Mouse (Mus musculus) Muller cell, postnatal 12 days (primary cell): ENCODE measurements around the gene Rxra.

Experiments
- DNase-seq: peaks from one replicate; pipeline ENCODE4 v3.0.0-alpha.2; 2015; ENCODE audit errors: inconsistent ontology term

Rxra gene

GRCm38 (mm10) chr2:27764256-27764936 is 88.2 kb downstream of the Rxra start:
- no peak for DNase-seq

DNA sequence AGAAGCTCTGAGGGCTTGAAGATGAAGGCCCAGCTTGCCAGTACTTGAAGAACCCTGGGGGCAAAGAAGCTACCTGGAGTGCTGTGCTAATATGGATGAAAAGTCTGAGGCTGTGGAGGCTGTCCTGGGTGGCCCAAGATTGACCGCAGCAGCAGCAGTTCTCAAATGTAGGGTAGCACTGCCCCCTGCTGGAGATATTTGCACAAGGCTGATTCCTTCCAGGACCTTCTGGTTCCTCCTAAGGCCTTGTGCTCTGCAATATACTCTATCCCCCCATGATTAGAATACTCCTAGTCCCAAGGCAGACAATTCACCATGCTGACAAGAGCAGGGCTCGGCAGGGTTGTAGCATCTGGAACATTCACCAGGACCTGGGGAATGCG is 88.7 kb downstream of the Rxra start:
- peak; percentile 58 for DNase-seq

GRCm38 (mm10) chr2:27767773-27768172 is 91.5 kb downstream of the Rxra start:
- DNase-seq: no peak

- DNase-seq: no peak
Observed at GRCm38 (mm10) chr2:27769701-27770100, 93.5 kb downstream of the Rxra start.

DNA sequence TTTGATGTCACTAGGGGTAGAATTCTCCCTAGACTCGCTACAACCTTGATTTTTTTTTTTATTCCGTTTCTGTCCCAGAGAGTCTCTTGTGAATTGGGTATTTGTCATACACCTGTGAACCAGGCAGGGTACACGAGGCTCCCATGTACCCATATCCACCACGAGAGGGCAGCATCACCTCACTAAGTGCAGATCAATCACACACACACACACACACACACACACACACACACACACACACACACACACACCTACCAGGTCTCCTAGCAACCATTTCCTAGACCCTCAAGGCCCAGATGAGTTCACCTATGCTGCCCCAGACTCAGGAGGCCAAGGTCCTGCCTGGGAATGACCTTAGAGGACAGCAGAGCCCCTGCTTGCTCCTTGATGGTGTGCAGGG is 94.0 kb downstream of the Rxra start:
- DNase-seq: peak; percentile 52

GRCm38 (mm10) chr2:27771936-27772335 is 95.7 kb downstream of the Rxra start:
- peak; percentile 73 for DNase-seq

DNA sequence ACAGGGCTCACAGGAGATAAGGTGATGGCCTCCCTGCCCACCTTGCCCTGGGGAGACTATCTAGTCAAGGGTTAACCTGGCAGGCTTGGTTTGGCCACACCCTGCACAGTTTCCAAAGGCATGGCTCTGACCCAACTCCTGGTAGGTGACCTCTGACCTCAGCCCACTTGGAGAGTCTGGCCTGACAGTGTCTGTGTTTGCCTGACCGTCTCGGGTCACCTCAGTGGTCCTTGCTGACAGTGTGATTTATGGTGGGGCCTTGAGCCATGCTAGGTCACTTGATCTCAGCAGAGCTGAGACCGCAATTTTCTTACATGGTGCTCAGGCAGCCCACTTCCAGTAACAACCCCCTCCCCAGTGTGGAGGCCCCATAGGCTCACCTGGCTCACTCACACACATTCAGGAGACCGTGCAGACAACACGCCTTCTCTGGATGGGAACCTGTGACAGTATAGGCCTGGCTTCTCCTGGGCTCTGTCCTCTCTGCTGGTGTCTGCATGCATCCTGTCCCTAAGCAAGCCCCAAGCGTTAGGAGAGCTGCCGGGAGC is 96.7 kb downstream of the Rxra start:
- no peak for DNase-seq

- no peak for DNase-seq
Observed at GRCm38 (mm10) chr2:27773980-27774730, 97.9 kb downstream of the Rxra start.

- no peak for DNase-seq
Observed at GRCm38 (mm10) chr2:27775006-27775405, 98.8 kb downstream of the Rxra start.

DNA sequence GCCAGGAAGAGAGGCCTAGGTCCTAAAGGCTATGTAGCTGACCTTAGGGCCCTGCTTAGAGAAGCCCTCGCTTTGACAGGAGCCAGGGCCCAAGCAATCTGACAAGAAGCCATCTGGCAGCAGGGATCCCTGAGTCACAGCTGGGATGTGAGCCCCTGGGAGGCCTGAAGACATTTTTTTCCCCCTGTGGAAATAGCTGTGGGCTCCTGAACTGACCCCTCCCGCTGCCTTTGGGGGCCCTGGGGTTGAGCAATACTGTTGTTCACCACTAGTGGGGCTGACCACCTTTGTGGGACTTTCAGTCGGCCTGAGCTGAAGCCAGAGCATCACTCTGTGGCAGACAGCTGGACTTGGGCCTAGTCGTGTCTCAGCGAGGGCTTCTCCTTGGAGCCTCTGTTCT is 99.4 kb downstream of the Rxra start:
- peak; percentile 41 for DNase-seq

GRCm38 (mm10) chr2:27777756-27778155 is 101.5 kb downstream of the Rxra start:
- DNase-seq: no peak

GRCm38 (mm10) chr2:27778289-27778688 is 102.0 kb downstream of the Rxra start:
- no peak for DNase-seq

DNA sequence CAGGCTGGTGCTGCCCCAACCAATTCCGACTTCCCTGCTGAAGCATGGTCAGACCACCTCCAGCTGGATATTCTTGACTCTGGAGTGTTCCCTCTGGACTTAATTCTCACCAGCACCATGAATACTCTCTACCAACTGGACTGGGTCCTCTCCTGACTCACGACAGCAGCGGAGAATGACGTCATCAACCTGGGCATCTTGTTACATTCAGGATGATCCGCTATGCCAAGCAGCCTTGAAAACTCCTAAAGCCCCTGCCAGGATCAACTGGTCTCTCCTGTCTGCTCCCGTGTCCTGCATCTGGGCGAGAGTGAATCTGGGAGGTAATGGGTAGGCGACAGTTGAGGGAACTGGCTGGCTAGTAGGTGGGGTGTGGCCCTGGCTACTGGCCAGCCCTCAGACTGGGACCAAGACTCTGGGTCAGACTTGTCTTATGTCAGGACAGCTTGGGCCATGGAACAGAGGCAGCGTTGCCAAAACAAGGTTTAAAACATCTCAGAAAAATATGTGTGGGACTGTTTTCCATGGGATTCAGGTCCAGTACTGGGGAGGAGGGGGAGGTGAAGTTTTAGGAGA is 103.1 kb downstream of the Rxra start:
- DNase-seq: no peak

DNA sequence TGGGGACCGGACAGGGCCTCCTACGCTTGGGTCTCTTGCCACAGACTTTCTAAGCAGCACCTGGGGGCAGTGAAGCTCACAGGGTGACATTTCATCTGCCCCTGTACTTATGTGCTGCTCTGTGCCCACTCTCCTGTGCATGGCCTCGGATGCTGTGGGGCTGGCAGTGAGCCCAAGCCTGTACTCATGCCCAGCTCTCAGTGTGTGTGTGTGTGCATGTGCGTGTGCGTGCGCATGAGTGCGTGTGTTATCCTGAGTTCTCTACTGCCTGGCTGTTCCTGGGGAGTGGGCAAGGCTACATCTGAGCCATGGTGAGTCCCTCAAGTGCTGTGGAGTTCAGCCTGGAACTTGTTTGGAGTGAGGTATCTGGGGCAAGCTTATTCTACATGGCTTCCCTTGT is 103.9 kb downstream of the Rxra start:
- DNase-seq: no peak

- DNase-seq: no peak
Observed at GRCm38 (mm10) chr2:27785363-27785762, 109.1 kb downstream of the Rxra start.

- peak; percentile 50 for DNase-seq
Observed at GRCm38 (mm10) chr2:27785973-27786417, 109.8 kb downstream of the Rxra start.

DNA sequence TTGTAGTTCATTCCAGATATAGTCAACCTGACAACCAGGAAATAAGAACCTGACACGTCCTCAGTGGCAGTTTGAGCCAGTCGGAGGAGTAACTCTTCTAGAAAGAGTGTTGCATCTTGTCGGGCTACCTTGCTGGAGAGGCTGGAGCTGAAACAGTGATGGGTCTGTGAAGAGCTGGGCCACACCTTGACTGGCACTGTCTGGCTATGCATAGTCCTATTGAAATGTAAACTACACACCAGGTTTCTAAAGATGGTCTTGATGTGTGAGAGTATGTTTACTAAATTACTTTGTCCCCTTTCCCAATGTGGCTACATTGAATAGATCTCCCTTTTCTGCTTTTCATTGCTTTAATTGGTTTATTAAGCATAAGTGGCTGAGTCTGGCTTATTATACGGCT is 115.3 kb downstream of the Rxra start:
- DNase-seq: no peak

GRCm38 (mm10) chr2:27799018-27799417 is 122.8 kb downstream of the Rxra start:
- DNase-seq: peak; percentile 46

DNA sequence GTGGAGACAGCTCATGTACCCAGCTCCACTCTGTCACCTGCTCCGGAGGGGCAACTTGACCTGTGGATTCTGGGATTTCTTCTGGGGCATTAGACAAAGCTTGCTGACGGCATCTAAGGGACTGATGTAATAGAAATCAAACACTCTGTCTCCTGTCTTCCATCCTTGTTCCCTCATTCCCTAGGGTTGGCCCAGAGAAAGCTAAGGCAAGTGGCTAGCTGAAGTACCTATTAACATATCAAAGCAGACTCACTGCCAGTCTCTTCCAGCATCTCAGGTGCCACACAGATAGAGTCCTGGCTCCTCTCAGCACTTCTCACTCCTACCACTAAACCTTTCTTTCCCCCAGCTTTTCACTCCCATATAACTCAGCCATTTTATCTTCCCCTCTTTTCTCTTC is 124.8 kb downstream of the Rxra start:
- DNase-seq: no peak

GRCm38 (mm10) chr2:27802493-27802892 is 126.3 kb downstream of the Rxra start:
- DNase-seq: peak; percentile 69

- no peak for DNase-seq
Observed at GRCm38 (mm10) chr2:27806691-27807090, 130.5 kb downstream of the Rxra start.

DNA sequence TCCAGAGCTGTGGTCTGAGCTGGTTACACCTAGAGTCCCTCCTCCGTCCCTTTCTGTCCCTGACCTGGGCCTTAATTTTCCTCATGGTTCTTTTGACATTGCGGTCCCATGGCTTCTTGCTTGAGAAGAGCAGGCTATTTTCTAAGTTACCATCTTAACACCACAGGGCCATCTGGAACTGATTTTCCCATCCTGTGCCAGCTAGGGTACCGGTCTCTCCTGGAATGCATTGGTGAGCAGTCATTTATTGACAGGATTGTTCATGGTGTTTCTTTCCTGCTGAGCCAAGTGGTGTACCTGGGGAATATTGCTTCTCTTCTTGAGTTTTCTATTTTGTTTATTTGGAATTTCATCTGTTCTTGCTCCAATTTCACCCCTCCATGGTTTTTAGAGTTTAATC is 131.4 kb downstream of the Rxra start:
- DNase-seq: no peak

DNA sequence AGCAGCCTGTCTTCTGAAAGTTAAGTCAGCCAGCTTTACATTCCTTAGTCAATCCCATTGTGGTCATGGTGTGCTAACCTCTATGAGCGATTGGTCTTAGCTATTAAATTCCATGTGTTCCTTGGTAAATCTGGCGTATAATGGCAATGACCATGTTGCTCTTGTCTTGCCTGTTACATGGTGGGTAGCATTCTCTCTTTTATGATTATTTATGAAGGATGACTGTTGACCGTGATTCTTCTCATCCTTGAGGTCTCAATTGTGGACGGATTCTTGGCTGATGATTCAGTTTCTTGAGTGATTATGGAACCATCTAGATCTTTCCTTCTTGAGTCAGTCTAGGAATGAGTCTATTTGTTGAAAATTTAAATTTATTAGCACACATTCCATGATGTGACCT is 133.7 kb downstream of the Rxra start:
- DNase-seq: peak; percentile 17
